Comparison of ENCODE assay signal across 24 mouse cellular contexts in genomic region chr7:101097084-101097483, GRCm38 (mm10). TPM values are rescaled to one million over a fixed set of nuclear protein-coding genes. Genes with fewer than 3 reads are reported as not detected.
DNase-seq lines count a peak whose midpoint lies in the region; ATAC-seq and TF ChIP-seq lines count a peak whose summit lies in the region.
"Had no signal": no experiment of that assay in that cellular context is flagged by ENCODE, and none has a peak within 500 bp of the region (broad histone marks: within the 10 kb centered on the region; RNA-seq: fewer than 3 reads in every experiment).

No protein-coding gene starts in this region.

- no peak overlapping the region for H3K4me2 ChIP-seq in forebrain, embryonic 11.5 days (ENCODE audit: low read depth, low read length, severe bottlenecking)
- no peak overlapping the region for H3K4me2 ChIP-seq in forebrain, embryonic 16.5 days (ENCODE audit: low read length)
- no peak overlapping the region for H3K4me2 ChIP-seq in CH12.LX (ENCODE audit: insufficient read depth, low read depth, poor library complexity, severe bottlenecking)
- H3K4me2 ChIP-seq: embryonic facial prominence, embryonic 12.5 days; forebrain, embryonic 12.5 days had no signal

- in situ Hi-C loops in CH12.LX (cut with MboI; ENCODE audit: low pct_ligation_motif_present, low pct_unique_long_range_greater_than_20kb, low sequenced_read_pairs) (no loop called here), ES-E14 (cut with MboI; ENCODE audit: low sequenced_read_pairs in 2 of 2, unreplicated experiment in 2 of 2) (no loop called here)

- H3K27me3 ChIP-seq in forebrain, embryonic 11.5 days (ENCODE audit: control insufficient read depth, insufficient read depth, low read length), result no peaks in the 10 kb centered on the region
- no peaks in the 10 kb centered on the region for H3K27me3 ChIP-seq in forebrain, embryonic 16.5 days (replicated peaks; ENCODE audit: control insufficient read depth, insufficient read depth, low read length)
- no peaks in the 10 kb centered on the region for H3K27me3 ChIP-seq in CH12.LX (replicated peaks)
- H3K27me3 ChIP-seq: embryonic facial prominence, embryonic 12.5 days; forebrain, embryonic 12.5 days; Patski had no signal

- TF ChIP-seq POLR2A in CH12.LX (IDR thresholded peaks at IDR 0.05; ENCODE audit: low read depth, low read length), result no peak

- 58% methylated on average over 3 of the region's 3 CpGs for WGBS in forebrain, embryonic 11.5 days
- WGBS in forebrain, embryonic 16.5 days, result 49% methylated on average over 3 of the region's 3 CpGs

- no peak for ATAC-seq in forebrain, embryonic 11.5 days (replicated peaks; ENCODE audit: low FRiP score)
- no peak for ATAC-seq in forebrain, embryonic 16.5 days
- ATAC-seq in megakaryocyte progenitor cell, adult 5-6 weeks (replicated peaks; ENCODE audit: poor library complexity), result no peak
- ATAC-seq: activated CD4-positive, CD25-positive, alpha-beta regulatory T cell, adult 4 months; forebrain, embryonic 14.5 days; forebrain, postnatal 0 days; Patski had no signal

- no peaks in the 10 kb centered on the region for H3K79me2 ChIP-seq in CH12.LX (replicated peaks; ENCODE audit: control insufficient read depth, extremely low read depth, insufficient read depth, poor library complexity, severe bottlenecking)

- dilution Hi-C loops in CH12.LX (cut with MboI; ENCODE audit: extremely low pct_ligation_motif_present, extremely low pct_unique_long_range_greater_than_20kb, low sequenced_read_pairs), result no loop called here

- peak; percentile 30; the same call in 1 of the 2 replicates for TF ChIP-seq EP300 in CH12.LX (IDR thresholded peaks at IDR 0.05; ENCODE audit: low read length)

- H3K4me3 ChIP-seq in forebrain, embryonic 11.5 days (ENCODE audit: low read depth, low read length), result no peak overlapping the region
- H3K4me3 ChIP-seq in forebrain, embryonic 16.5 days (replicated peaks; ENCODE audit: low read length), result no peak overlapping the region
- H3K4me3 ChIP-seq in CH12.LX (replicated peaks in 1 of 3; ENCODE audit: low read depth in 2 of 3, low read length in 2 of 3, poor library complexity in 1 of 3) (no peak overlapping the region), ES-E14 (ENCODE audit: insufficient read depth in 1 of 2, low read depth in 1 of 2, low read length in 2 of 2, poor library complexity in 1 of 2, severe bottlenecking in 1 of 2) (no peak overlapping the region)
- H3K4me3 ChIP-seq: embryonic facial prominence, embryonic 10.5 days; embryonic facial prominence, embryonic 12.5 days; forebrain, embryonic 12.5 days had no signal

- no peak overlapping the region for H3K27ac ChIP-seq in forebrain, embryonic 11.5 days (ENCODE audit: low read depth, low read length)
- no peak overlapping the region for H3K27ac ChIP-seq in forebrain, embryonic 16.5 days (ENCODE audit: low read length)
- H3K27ac ChIP-seq in CH12.LX (ENCODE audit: insufficient read depth, low read depth) (no peak overlapping the region), ES-E14 (ENCODE audit: insufficient read depth, low read depth, low read length, poor library complexity, severe bottlenecking) (no peak overlapping the region; the same call in 1 of the 2 replicates)
- H3K27ac ChIP-seq: embryonic facial prominence, embryonic 10.5 days; embryonic facial prominence, embryonic 12.5 days; forebrain, embryonic 12.5 days had no signal

- no peaks in the 10 kb centered on the region for H3K36me3 ChIP-seq in forebrain, embryonic 11.5 days (ENCODE audit: control insufficient read depth, insufficient read depth, low read length)
- H3K36me3 ChIP-seq in forebrain, embryonic 16.5 days (ENCODE audit: control insufficient read depth, insufficient read depth), result no peaks in the 10 kb centered on the region
- H3K36me3 ChIP-seq in CH12.LX (replicated peaks in 1 of 2; ENCODE audit: control insufficient read depth in 1 of 2, insufficient read depth in 1 of 2, low read length in 1 of 2) (peaks cover 0 to 9% of the 10 kb centered on the region in 2 experiments), ES-E14 (ENCODE audit: control insufficient read depth, insufficient read depth, low read length, poor library complexity, severe bottlenecking) (no peaks in the 10 kb centered on the region)
- H3K36me3 ChIP-seq: embryonic facial prominence, embryonic 10.5 days; embryonic facial prominence, embryonic 12.5 days; forebrain, embryonic 12.5 days; G1E had no signal

- H3K9ac ChIP-seq in forebrain, embryonic 11.5 days (ENCODE audit: low read length), result no peak overlapping the region
- H3K9ac ChIP-seq in forebrain, embryonic 16.5 days (replicated peaks; ENCODE audit: low read depth, low read length), result no peak overlapping the region
- H3K9ac ChIP-seq in CH12.LX (ENCODE audit: insufficient read depth, low read depth), result no peak overlapping the region
- no peak overlapping the region for H3K9ac ChIP-seq in ES-E14 (ENCODE audit: insufficient read depth, low read depth, low read length, poor library complexity, severe bottlenecking)
- H3K9ac ChIP-seq: embryonic facial prominence, embryonic 12.5 days; forebrain, embryonic 12.5 days; forebrain, postnatal 0 days had no signal

- no peaks in the 10 kb centered on the region for H3K9me3 ChIP-seq in forebrain, embryonic 11.5 days (ENCODE audit: control insufficient read depth, low read length)
- H3K9me3 ChIP-seq in forebrain, embryonic 16.5 days (ENCODE audit: control insufficient read depth, low read length), result peaks cover 2% of the 10 kb centered on the region; the same call in 1 of the 2 replicates
- H3K9me3 ChIP-seq in CH12.LX (replicated peaks; ENCODE audit: low read length) (peaks cover 3% of the 10 kb centered on the region), ES-E14 (ENCODE audit: control insufficient read depth, insufficient read depth, low read depth, low read length) (no peaks in the 10 kb centered on the region)
- H3K9me3 ChIP-seq: embryonic facial prominence, embryonic 10.5 days; embryonic facial prominence, embryonic 12.5 days; forebrain, embryonic 12.5 days; G1E had no signal

- intact Hi-C loops in gastrocnemius, postnatal 36 days (cut with DNase I), result no loop called here

- no peak for TF ChIP-seq CTCF in CH12.LX (conservative IDR thresholded peaks at IDR 0.05 in 1 of 2, IDR thresholded peaks at IDR 0.05 in 1 of 2; ENCODE audit: low read depth in 2 of 2, low read length in 2 of 2)

- H3K4me1 ChIP-seq in forebrain, embryonic 11.5 days (replicated peaks; ENCODE audit: control insufficient read depth, insufficient read depth, low read length), result no peaks in the 10 kb centered on the region
- H3K4me1 ChIP-seq in forebrain, embryonic 16.5 days (replicated peaks; ENCODE audit: control insufficient read depth, insufficient read depth, low read length), result peaks cover 13% of the 10 kb centered on the region
- H3K4me1 ChIP-seq in CH12.LX (ENCODE audit: control insufficient read depth in 1 of 2, insufficient read depth in 2 of 2) (peaks cover 19 to 54% of the 10 kb centered on the region in 2 experiments), ES-E14 (ENCODE audit: control insufficient read depth in 2 of 2, insufficient read depth in 2 of 2, low read length in 2 of 2, poor library complexity in 1 of 2) (peaks cover 2 to 7% of the 10 kb centered on the region in 2 experiments; a peak in 2 of 4 replicates)
- H3K4me1 ChIP-seq: embryonic facial prominence, embryonic 12.5 days had no signal

- peak; percentile 29 for DNase-seq in forebrain, embryonic 11.5 days (ENCODE audit: low spot score)
- DNase-seq in CH12.LX (ENCODE audit: extremely low read depth) (no peak), ES-E14 (ENCODE audit: low read depth, low spot score) (peak; percentile 40), ZHBTc4 (ENCODE audit: low read depth, low spot score) (peak; percentile 71)
- no peak for DNase-seq in gastrocnemius, postnatal 36 days
- DNase-seq in lung, postnatal 14 days, result no peak
- DNase-seq: adrenal gland, adult 8-10 months; adrenal gland, postnatal 14 days; adrenal gland, postnatal 36 days; cerebellum, adult 11-12 months; cerebellum, adult 2 months; cerebellum, adult 9-10 months; cerebellum, postnatal 10 days; cerebellum, postnatal 25 days; forebrain, postnatal 0 days had no signal

- no peak for TF ChIP-seq RAD21 in CH12.LX (IDR thresholded peaks at IDR 0.05; ENCODE audit: low read depth, low read length)

TF ChIP-seq in CH12.LX, 34 proteins besides CTCF, POLR2A, EP300 and RAD21:
- TF ChIP-seq MEF2A (IDR thresholded peaks at IDR 0.05; ENCODE audit: borderline replicate concordance, low read depth, low read length) (no peak), IRF4 (IDR thresholded peaks at IDR 0.05; ENCODE audit: low read depth, low read length) (peak; percentile 54; the same call in 1 of the 2 replicates), RCOR1 (conservative IDR thresholded peaks at IDR 0.05; ENCODE audit: low read depth, low read length) (no peak), MAX (IDR thresholded peaks at IDR 0.05; ENCODE audit: low read length) (no peak), MXI1 (IDR thresholded peaks at IDR 0.05; ENCODE audit: low read depth, low read length) (0 out of 2 replicates have a peak, but pooled peaks have one; percentile 17), ELF1 (IDR thresholded peaks at IDR 0.05; ENCODE audit: low read depth, low read length) (no peak), ETS1 (conservative IDR thresholded peaks at IDR 0.05; ENCODE audit: low read depth, low read length) (no peak)

TF ChIP-seq in ES-E14, 5 proteins besides CTCF, POLR2A, EP300 and RAD21:
- no peak for TF ChIP-seq HCFC1 (IDR thresholded peaks at IDR 0.05; ENCODE audit: borderline replicate concordance, insufficient read depth, low read length)
- TF ChIP-seq ZNF384 (IDR thresholded peaks at IDR 0.05; ENCODE audit: low read depth, low read length), result no peak
- TF ChIP-seq MAFK (IDR thresholded peaks at IDR 0.05; ENCODE audit: insufficient read depth, low read depth, low read length), result no peak
- no peak for TF ChIP-seq ZC3H11A (IDR thresholded peaks at IDR 0.05; ENCODE audit: borderline replicate concordance, low read depth, low read length)
- no peak for TF ChIP-seq CHD2 (IDR thresholded peaks at IDR 0.05; ENCODE audit: low read depth, low read length)
TF ChIP-seq in ES-E14: peak in this region for 0.

RNA-seq across cellular contexts. Expression of gene Fchsd2, which starts 4.4 kb away (rescaled TPM):
- 31.0 and 33.2 TPM in 2 replicates for polyA plus RNA-seq in forebrain, embryonic 11.5 days (2014; fragmentation: Nextera tagmentation; extraction: Ambion mirVana)
- 45.5 and 50.4 TPM in 2 replicates for polyA plus RNA-seq in forebrain, embryonic 16.5 days (2015; fragmentation: Nextera tagmentation; extraction: Ambion mirVana)
- total RNA-seq in CH12.LX (2012; rRNA removed), result 25.5 and 26.1 TPM in 2 replicates
- 23.8 and 25.9 TPM in 2 replicates for total RNA-seq in CH12.LX (2014; rRNA removed)
- 37.5 and 38.2 TPM in 2 replicates for polyA plus RNA-seq in CH12.LX (2012; ENCODE audit: insufficient read length, low read depth)
- total RNA-seq in ES-E14 (2012; rRNA removed), result 10.7 and 11.1 TPM in 2 replicates
- total RNA-seq in megakaryocyte progenitor cell, adult 5-6 weeks (2015), result 48.3 and 62.8 TPM in 2 replicates
- 27.1 and 50.4 TPM in 2 replicates for total RNA-seq in megakaryocyte progenitor cell, adult 5-6 weeks (2017)
- 1 to 10 TPM; 4.4 to 4.8 TPM for total RNA-seq in gastrocnemius, postnatal 36 days (2021)

Comparison
In these comparisons a context has a peak if more than half of its experiments do, and no peak if none do; other contexts are left out.
1. DNase-seq: peak in forebrain, embryonic 11.5 days (single experiment), ES-E14 (single experiment) and ZHBTc4 (single experiment); none in CH12.LX (single experiment), gastrocnemius, postnatal 36 days (0 of 2) and lung, postnatal 14 days (single experiment).